Mouse (Mus musculus) E14TG2a.4 (cell line): Measurements from ENCODE around the gene Lcor.

Experiments
- CTCF ChIP-seq: conservative IDR thresholded peaks from 2 replicates; pipeline ENCODE4 v1.5.1; 2014; ENCODE audit warnings: low read length
- NANOG ChIP-seq: IDR thresholded peaks from 2 replicates; pipeline ENCODE4 v1.6.1; 2014; ENCODE audit warnings: borderline replicate concordance, low read length, mixed read lengths
- POU5F1 ChIP-seq: IDR thresholded peaks from 2 replicates; pipeline ENCODE4 v1.6.1; 2014; ENCODE audit warnings: low read length, borderline replicate concordance

- TF ChIP-seq CTCF (no peak), POU5F1 (no peak), NANOG (no peak)
These were observed 105.2 kb downstream of the Lcor start for GRCm38 (mm10) chr19:41587431-41588222.
